In genomic region chr2:44928631-44929030, GRCm38 (mm10) we compare ENCODE assay signal across 14 mouse cellular contexts. TPM values are rescaled to one million over a fixed set of nuclear protein-coding genes. Genes with fewer than 3 reads are reported as not detected.
DNase-seq lines count a peak whose midpoint lies in the region.
"Had no signal": no experiment of that assay in that cellular context is flagged by ENCODE, and none has a peak within 500 bp of the region (broad histone marks: within the 10 kb centered on the region; RNA-seq: fewer than 3 reads in every experiment).

No protein-coding gene starts in this region.

- peak; percentile 58 for DNase-seq in gastrocnemius, adult 18-20 months (ENCODE audit: low spot score)
- DNase-seq in gastrocnemius, postnatal 10 days, result no peak
- peak; percentile 36 to 41 for DNase-seq in lung, adult 18-20 months
- no peak for DNase-seq in lung, postnatal 10 days
- DNase-seq in adrenal gland, postnatal 25 days, result peak; percentile 41
- DNase-seq in kidney, postnatal 36 days, result peak; percentile 38 to 51
- DNase-seq in forebrain, embryonic 10.5 days (ENCODE audit: extremely low spot score, low spot score), result no peak
- DNase-seq in spleen, adult 12 weeks (ENCODE audit: low spot score), result no peak
- DNase-seq: cerebellum, postnatal 36 days; midbrain, embryonic 14.5 days; right cerebral cortex, postnatal 14 days had no signal

- peaks cover 19% of the 10 kb centered on the region for H3K4me1 ChIP-seq in forebrain, embryonic 10.5 days

- no peaks in the 10 kb centered on the region for H3K9me3 ChIP-seq in forebrain, embryonic 10.5 days
- H3K9me3 ChIP-seq: neural tube, embryonic 13.5 days had no signal

- no peaks in the 10 kb centered on the region for H3K36me3 ChIP-seq in forebrain, embryonic 10.5 days (replicated peaks)
- H3K36me3 ChIP-seq: neural tube, embryonic 13.5 days had no signal

- H3K27me3 ChIP-seq in forebrain, embryonic 10.5 days (ENCODE audit: poor library complexity, severe bottlenecking), result no peaks in the 10 kb centered on the region
- H3K27me3 ChIP-seq: neural tube, embryonic 13.5 days; Patski had no signal

- H3K27ac ChIP-seq in forebrain, embryonic 10.5 days, result no peak overlapping the region
- H3K27ac ChIP-seq: liver, embryonic 14.5 days; neural tube, embryonic 13.5 days had no signal

- no peak overlapping the region for H3K4me3 ChIP-seq in forebrain, embryonic 10.5 days

- 86% methylated on average over 3 of the region's 3 CpGs for WGBS in forebrain, embryonic 10.5 days

RNA-seq across cellular contexts. Expression of gene Gtdc1, which starts 1.2 kb away (rescaled TPM):
- 10 to 100 TPM; 31.4 to 34.4 TPM for total RNA-seq in gastrocnemius, adult 18-20 months (2021)
- 10 to 100 TPM; 26.6 to 31.6 TPM for total RNA-seq in gastrocnemius, postnatal 10 days (2021)
- 11.8 and 14.4 TPM in 2 replicates for total RNA-seq in adrenal gland, postnatal 25 days (2021)
- polyA plus RNA-seq in forebrain, embryonic 10.5 days (2016; fragmentation: Nextera tagmentation; extraction: Ambion mirVana), result 12.0 and 12.3 TPM in 2 replicates

Comparison
In these comparisons a context has a peak if more than half of its experiments do, and no peak if none do; other contexts are left out.
1. DNase-seq: peak in gastrocnemius, adult 18-20 months (single experiment), lung, adult 18-20 months (2 of 2), adrenal gland, postnatal 25 days (single experiment) and kidney, postnatal 36 days (2 of 2); none in gastrocnemius, postnatal 10 days (single experiment), lung, postnatal 10 days (single experiment), forebrain, embryonic 10.5 days (single experiment) and spleen, adult 12 weeks (single experiment).